Mouse (Mus musculus): Measurements from ENCODE around the gene Vti1a.

Gene Vti1a

GRCm38 (mm10) chr19:55562487-55563147, 246.5 kb downstream of the Vti1a start:
- no peak for DNase-seq (ENCODE audit: low spot score)

GRCm38 (mm10) chr19:55563148-55563651, 247.1 kb downstream of the Vti1a start:
- no peak for DNase-seq (ENCODE audit: low spot score)

- no peak for DNase-seq (ENCODE audit: low spot score)
Observed at GRCm38 (mm10) chr19:55564104-55564938, 248.2 kb downstream of the Vti1a start.

- no peak for DNase-seq (ENCODE audit: low spot score)
Observed at GRCm38 (mm10) chr19:55565111-55565510, 249.0 kb downstream of the Vti1a start.

GRCm38 (mm10) chr19:55565523-55566369, 249.7 kb downstream of the Vti1a start:
- no peak for DNase-seq (ENCODE audit: low spot score)

GRCm38 (mm10) chr19:55569114-55569513, 253.0 kb downstream of the Vti1a start:
- DNase-seq (ENCODE audit: low spot score) = no peak

- DNase-seq (ENCODE audit: low spot score) = no peak
Observed at GRCm38 (mm10) chr19:55569894-55570293, 253.8 kb downstream of the Vti1a start.

GRCm38 (mm10) chr19:55570520-55571296, 254.6 kb downstream of the Vti1a start:
- no peak for DNase-seq (ENCODE audit: low spot score)

- no peak for DNase-seq (ENCODE audit: low spot score)
Observed at GRCm38 (mm10) chr19:55571486-55571885, 255.4 kb downstream of the Vti1a start.

- no peak for DNase-seq (ENCODE audit: low spot score)
Observed at GRCm38 (mm10) chr19:55577306-55578042, 261.4 kb downstream of the Vti1a start.

- peak; percentile 63 for DNase-seq (ENCODE audit: low spot score)
Observed at GRCm38 (mm10) chr19:55578094-55579085, 262.3 kb downstream of the Vti1a start.

- no peak for DNase-seq (ENCODE audit: low spot score)
Observed at GRCm38 (mm10) chr19:55579310-55579709, 263.2 kb downstream of the Vti1a start.

GRCm38 (mm10) chr19:55580152-55580551, 264.1 kb downstream of the Vti1a start:
- DNase-seq (ENCODE audit: low spot score) = no peak

- no peak for DNase-seq (ENCODE audit: low spot score)
Observed at GRCm38 (mm10) chr19:55580667-55581066, 264.6 kb downstream of the Vti1a start.

- DNase-seq (ENCODE audit: low spot score) = no peak
Observed at GRCm38 (mm10) chr19:55582896-55583653, 267.0 kb downstream of the Vti1a start.

GRCm38 (mm10) chr19:55585270-55586224, 269.5 kb downstream of the Vti1a start:
- DNase-seq (ENCODE audit: low spot score) = no peak

GRCm38 (mm10) chr19:55587638-55588421, 271.7 kb downstream of the Vti1a start:
- no peak for DNase-seq (ENCODE audit: low spot score)

Measured in testis, postnatal 14 days (tissue).